Mouse (Mus musculus): ENCODE measurements at regions not wholly inside any gene's neighbourhood (a gene's known extent, or its start where the extent isn't known, plus 50 kb on each side); places are given as distances from the start of the nearest gene placed in this dataset.

- DNase-seq: peak; percentile 13
Observed at GRCm38 (mm10) chr7:3073206-3073605, 95.8 kb downstream of the AU018091 start.
